Mouse (Mus musculus) thymus, adult 2 months (tissue): ENCODE data around the gene Sbsn.

Experiments used
- CTCF ChIP-seq: fragments of 200-500 bp; IDR thresholded peaks from 2 replicates; pipeline ENCODE4 v1.5.1; 2012; ENCODE audit warnings: mild to moderate bottlenecking, control low read depth, low read length, moderate library complexity, borderline replicate concordance; ENCODE audit not compliant: control insufficient read depth, poor library complexity, insufficient read depth; ENCODE audit errors: extremely low read depth
- POLR2A ChIP-seq: fragments of 200-500 bp; IDR thresholded peaks from 2 replicates; pipeline ENCODE4 v1.6.1; 2012; ENCODE audit warnings: mild to moderate bottlenecking, low read length, control low read depth, moderate library complexity; ENCODE audit not compliant: control insufficient read depth, poor library complexity, insufficient read depth; ENCODE audit errors: extremely low read depth

DNA sequence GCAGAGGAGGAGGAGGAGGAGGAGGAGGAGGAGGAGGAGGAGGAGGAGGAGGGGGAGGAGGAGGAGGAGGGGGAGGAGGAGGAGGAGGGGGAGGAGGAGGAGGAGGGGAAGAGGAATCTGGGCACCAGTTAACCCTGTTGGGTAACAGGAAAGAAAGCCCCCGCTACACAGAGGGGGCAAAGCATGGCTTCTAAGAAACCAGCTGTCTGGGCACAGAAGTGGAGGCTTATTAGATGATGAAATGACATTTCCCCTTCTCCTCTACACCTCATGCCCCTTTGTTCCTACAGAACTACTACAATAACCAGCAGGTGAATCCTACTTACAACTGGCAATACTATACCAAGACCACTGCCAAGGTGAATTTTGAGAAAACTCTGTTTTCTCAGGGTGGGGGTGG lies 26.6 kb downstream of the Sbsn start:
- no peak for TF ChIP-seq CTCF
- no peak for TF ChIP-seq POLR2A
